Mouse (Mus musculus) adipocyte (in vitro differentiated cells): ENCODE measurements around the gene Fam187b.

ENCODE experiments used
- DNase-seq: peaks from one replicate; pipeline ENCODE4 v3.0.0-alpha.2; 2016; ENCODE audit warnings: low spot score

Fam187b gene

DNA sequence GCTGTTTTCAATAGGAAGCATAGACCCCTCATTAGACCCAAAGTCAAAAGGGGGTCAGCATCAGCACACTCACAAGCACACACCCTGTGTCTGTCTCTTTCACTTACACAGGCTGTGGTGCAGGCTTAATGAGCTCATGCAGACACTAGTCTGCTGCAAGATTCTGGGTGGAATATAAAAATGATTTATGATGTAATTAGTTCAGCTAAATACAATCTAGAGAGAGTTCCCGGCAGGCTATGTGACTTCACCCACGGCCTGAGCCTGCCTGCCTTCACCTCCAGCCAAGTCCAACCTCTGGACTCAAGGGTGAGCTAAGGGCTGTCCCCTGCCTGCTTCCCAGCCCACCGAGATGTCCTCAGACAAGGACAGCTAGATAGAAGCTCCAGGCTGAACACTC lies 35.3 kb downstream of the Fam187b start:
- no peak for DNase-seq

DNA sequence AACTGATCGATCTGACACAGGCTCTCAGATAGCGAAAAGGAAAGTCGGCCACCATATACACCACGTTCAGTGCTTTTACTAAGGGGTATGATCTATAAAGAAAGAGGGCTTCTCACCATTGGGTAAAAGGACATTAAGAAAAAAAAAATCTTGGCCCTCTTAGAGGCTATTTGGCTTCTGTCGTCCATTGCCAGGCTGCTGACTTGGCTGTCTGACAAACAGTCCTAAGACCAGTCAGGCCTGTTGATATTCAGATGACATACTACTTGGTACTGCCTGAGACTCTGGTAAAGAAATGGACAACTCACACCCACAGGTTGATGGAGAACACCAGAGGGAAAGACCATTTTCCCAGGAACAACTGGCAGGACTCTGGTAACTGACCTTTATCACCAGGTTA lies 39.4 kb downstream of the Fam187b start:
- peak; percentile 66 for DNase-seq

DNA sequence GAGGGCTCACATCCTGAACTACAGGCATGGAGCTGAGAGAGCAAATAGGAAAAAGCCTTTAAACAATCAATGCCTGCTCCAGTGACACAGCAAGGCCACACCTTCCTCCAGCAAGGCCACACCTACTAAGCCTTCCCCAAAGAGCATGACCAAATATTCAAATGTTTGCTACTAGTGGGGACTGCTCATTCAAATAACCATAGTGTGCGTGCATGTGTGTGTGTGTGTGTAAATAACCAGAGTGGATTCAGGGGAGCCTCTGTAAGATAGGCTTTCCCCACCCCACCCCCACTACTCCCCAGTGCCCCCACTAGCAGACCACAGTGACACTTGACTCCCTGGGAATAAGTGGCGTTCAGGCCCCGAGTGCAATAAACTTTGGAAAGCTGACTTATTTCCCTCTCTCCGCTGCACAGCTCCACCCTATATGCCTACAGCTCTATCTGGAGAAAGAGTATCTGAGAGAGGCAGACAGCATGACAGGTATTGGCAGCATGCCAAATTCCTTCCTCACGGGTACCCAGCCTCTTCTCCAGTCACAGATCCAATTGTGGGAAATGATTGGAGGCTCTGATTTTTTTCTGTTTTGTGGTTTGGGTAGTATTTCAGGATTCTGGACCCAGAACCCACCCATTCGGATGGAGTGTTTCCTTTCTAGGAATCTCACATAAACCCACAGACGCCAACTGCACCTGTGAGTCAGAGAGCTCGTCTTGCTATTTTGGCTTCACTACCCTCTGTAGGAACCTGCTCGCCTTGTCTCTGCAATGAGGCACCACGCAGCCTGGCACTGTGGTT lies 43.7 kb downstream of the Fam187b start:
- DNase-seq: no peak

DNA sequence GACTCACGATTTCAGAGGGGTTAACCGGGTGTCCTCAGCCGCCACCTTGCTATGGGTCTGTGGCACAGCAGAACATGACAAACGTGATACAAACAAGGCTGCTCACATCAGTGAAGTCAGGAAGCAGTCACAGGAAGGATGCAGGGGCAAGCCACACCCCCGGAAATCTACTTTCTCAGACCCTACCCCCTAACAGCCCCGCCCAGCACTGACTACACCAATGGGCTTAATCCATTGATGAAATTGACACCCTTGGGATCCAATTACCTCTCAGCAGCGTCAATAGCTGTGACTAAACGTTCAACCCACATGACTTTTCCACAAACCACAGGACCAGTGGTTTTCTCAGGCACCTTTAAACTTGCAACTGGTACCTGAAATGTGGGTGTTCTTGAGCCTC lies 55.0 kb downstream of the Fam187b start:
- DNase-seq: no peak

DNA sequence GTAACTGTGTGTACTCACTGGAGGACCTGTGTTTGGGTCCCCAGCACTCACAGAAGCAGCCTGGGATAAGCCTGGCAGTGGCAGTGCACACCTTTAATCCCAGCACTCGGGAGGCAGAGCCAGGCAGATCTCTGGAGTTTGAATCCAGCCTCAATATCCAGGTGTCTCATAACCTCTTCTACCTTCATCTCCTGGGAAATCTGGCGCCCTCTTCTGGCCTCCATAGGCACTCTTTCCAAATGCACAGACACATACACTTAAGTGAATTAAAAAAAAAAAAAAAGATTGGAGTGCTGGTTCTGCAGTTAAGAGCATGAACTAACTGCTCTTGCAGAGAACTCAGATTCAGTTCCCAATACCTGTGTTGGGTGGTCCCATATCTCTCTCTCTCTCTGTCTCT lies 57.1 kb downstream of the Fam187b start:
- DNase-seq: no peak

DNA sequence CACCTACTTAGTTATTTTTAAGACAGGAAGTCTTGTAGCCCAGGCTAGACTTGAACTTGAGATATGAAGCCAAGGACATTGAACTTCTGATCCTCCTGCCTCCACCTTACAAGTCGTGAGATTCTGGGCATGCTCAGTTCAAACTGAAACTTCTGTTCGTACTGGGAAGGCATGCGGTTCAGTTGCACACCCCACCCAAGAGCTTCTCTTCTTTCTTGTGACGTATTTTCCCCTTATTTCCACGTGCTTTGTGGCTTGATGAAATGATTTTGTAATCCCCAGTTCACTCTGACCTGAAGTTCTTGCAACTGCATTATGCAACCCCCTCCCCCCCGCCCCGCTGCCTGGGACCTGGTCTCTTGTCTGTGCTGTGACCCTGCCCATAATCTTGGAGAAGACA lies 58.1 kb downstream of the Fam187b start:
- DNase-seq: no peak

DNA sequence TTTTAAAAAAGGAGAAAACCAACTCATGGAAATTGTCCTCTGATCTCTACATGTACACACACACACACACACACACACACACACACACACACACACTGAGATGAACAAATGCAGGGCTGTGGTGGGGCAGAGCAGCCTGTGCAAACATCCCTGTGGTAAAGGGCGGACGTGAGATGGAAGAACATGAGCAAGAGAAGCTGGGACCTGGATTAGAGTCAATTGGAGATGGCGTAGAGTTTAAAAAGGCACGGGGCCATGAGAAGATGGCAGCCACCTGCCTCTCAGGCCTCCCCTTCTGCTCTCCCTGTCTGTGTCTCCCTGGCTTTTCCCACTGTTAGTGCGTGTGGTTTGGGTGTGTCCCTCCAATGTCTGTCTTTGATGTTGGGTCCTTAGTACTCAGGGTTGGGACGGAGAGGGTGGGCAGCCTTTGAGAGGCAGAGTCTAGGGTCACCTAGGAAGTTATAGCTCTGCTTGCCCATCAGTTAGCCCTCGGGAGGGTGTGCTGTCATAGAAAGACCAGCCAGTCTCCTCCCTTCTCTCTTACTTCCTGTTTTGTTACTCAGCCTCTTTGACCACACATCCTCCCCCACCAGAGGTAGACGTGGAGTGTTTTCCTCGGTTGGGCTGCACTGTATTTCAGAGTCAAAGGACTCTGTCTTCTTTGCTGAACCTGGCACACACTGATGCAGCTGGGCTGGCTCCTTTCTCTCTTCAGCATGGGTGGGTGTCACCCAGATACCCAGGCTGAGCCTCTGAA lies 60.0 kb downstream of the Fam187b start:
- DNase-seq: no peak

DNA sequence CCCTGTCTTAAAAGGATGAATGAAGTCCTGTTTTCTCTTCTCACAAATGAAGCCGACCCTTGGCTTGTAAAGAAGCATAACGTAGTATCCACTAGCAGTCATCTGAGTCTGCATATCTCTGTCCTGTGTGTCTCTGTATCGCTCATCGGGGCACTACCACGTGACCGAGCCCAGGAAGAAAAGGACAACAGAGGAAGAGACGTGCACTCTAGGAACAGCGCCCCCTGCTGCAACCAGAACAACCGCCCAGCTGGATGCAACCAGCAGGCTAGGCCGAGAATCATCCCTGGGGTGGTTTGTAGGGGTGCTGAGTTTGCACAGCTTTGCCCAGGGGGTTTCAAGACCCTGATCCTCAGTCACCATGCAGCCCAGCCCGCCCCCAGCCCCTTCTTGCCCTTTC lies 61.2 kb downstream of the Fam187b start:
- DNase-seq: no peak

DNA sequence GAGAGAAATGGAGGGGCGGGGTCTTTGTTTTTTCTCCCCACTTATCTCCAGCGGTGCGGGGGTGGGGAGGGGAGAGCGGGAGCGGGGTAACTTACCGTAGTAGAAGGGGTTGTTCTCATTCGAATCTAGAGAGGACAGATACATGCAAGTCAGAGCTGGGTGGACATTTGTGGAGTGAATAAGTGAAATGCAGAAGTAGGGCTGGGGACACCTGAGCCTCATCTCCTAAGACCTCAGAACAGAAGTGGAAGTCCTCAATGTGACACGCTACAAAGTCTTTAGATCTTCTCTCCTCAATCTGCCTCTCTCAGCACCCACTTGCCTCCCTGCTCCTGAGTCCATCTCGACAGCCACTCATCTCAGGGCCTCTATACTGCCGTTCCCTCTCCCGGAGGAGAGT lies 61.7 kb downstream of the Fam187b start:
- no peak for DNase-seq

DNA sequence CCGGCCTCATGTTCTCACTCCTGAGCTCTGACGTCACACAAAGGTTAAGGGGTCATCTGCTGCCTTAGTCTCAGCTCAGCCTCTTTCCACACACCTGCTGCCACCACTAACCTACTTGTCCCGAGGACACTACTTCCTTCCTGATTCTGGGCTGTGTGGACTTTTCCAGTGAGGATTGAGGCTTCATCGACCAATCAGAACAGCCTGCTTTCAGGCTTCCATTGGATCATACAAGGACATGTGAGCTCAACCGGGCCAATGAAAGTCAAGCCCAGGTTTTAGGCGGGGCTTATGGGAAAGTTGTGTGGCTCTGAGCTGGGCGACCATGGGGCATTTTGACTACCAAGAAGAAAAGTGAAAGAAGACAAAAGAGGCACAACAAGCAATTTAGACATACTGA lies 63.3 kb downstream of the Fam187b start:
- no peak for DNase-seq

DNA sequence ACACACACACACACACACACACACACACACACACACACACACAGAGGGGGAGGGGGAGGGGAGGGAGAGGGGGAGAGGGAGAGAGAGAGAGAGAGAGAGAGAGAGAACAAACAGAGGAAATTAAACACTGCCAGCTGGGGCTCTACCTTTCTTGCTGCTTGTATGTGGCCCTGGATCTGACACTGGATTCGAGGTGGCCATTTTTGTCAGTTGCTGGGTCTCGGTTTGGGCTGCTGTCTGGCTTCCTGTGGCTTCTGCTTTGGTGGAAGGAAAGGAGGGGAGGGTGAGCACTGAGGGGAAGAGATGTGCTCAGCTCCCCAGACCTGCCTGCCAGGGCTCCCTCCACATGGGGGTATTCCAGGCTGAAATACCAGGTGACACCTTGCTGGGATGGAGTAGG lies 64.1 kb downstream of the Fam187b start:
- no peak for DNase-seq

DNA sequence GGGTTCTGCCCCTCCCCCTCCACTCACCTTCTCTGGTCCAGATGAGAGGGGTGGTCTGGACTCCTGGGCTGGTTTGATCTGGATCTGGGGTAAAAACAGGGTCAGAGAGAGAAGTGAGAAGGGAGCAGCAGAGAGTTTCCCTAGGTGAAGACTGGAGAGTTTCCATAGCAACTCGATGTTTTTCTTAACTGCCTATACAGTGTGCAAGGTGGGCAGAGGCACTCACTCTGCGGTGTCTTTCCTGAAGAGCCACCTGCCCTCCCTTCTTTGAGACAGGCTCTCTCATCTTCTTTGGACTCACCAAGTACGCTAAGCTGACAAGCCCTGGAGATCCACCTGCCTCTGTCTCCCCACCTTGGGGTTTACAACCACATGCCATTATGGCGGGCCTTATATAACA lies 65.4 kb downstream of the Fam187b start:
- DNase-seq: no peak
